Mouse (Mus musculus): Measurements from ENCODE around the gene Tmed10.

The Tmed10 gene

GRCm38 (mm10) chr12:85373591-85374560 is 771 bp downstream of the Tmed10 start:
- DNase-seq: peak in 1 of 2 experiments; percentile 78

- no peak for DNase-seq
Measured at GRCm38 (mm10) chr12:85372068-85372665, 2.5 kb downstream of the Tmed10 start.

GRCm38 (mm10) chr12:85368441-85369063 is 6.1 kb downstream of the Tmed10 start:
- no peak for DNase-seq

GRCm38 (mm10) chr12:85366271-85366670 is 8.4 kb downstream of the Tmed10 start:
- peak in 1 of 2 experiments; percentile 34 for DNase-seq

GRCm38 (mm10) chr12:85362510-85362909 is 12.1 kb downstream of the Tmed10 start:
- no peak for DNase-seq

GRCm38 (mm10) chr12:85361580-85361979 is 13.1 kb downstream of the Tmed10 start:
- DNase-seq: no peak

GRCm38 (mm10) chr12:85361165-85361564 is 13.5 kb downstream of the Tmed10 start:
- DNase-seq: no peak

GRCm38 (mm10) chr12:85354061-85354460 is 20.6 kb downstream of the Tmed10 start:
- no peak for DNase-seq

GRCm38 (mm10) chr12:85350407-85351232 is 24.0 kb downstream of the Tmed10 start:
- peak in 1 of 2 experiments; percentile 34 for DNase-seq

GRCm38 (mm10) chr12:85348338-85348737 is 26.3 kb downstream of the Tmed10 start:
- no peak for DNase-seq

GRCm38 (mm10) chr12:85347196-85347595 is 27.5 kb downstream of the Tmed10 start:
- DNase-seq: no peak

GRCm38 (mm10) chr12:85346374-85346773 is 28.3 kb downstream of the Tmed10 start:
- peak in 1 of 2 experiments; percentile 62 for DNase-seq

GRCm38 (mm10) chr12:85345559-85345958 is 29.1 kb downstream of the Tmed10 start:
- DNase-seq: no peak

- no peak for DNase-seq
Measured at GRCm38 (mm10) chr12:85344252-85344651, 30.4 kb downstream of the Tmed10 start.

- no peak for DNase-seq
Measured at GRCm38 (mm10) chr12:85342310-85342709, 32.3 kb downstream of the Tmed10 start.

GRCm38 (mm10) chr12:85341131-85341530 is 33.5 kb downstream of the Tmed10 start:
- peak in 1 of 2 experiments; percentile 27 for DNase-seq

GRCm38 (mm10) chr12:85339947-85340346 is 34.7 kb downstream of the Tmed10 start:
- no peak for DNase-seq

- peak; percentile 96 to 97 for DNase-seq
Measured at GRCm38 (mm10) chr12:85339243-85339729, 35.4 kb downstream of the Tmed10 start, which contains the start of gene Nek9. Gene Nek9 (minus strand): TSS chr12:85339362.

GRCm38 (mm10) chr12:85338815-85339214 is 35.8 kb downstream of the Tmed10 start:
- DNase-seq: no peak

- DNase-seq: no peak
Measured at GRCm38 (mm10) chr12:85337567-85338311, 36.9 kb downstream of the Tmed10 start.

GRCm38 (mm10) chr12:85330153-85330552 is 44.5 kb downstream of the Tmed10 start:
- DNase-seq: no peak
